Mouse (Mus musculus): ENCODE results near the gene Cyp2w1.
A peak's percentile ranks its signal among the peaks of the same experiment; 100 is the strongest.

Cyp2w1 gene

GRCm38 (mm10) chr5:139352317-139352716 is at the start of gene Cyp2w1:
TSS of gene Cyp2w1 (plus strand) at chr5:139352617.
- no peak for DNase-seq (ENCODE audit: low spot score in 2 of 2)

DNA sequence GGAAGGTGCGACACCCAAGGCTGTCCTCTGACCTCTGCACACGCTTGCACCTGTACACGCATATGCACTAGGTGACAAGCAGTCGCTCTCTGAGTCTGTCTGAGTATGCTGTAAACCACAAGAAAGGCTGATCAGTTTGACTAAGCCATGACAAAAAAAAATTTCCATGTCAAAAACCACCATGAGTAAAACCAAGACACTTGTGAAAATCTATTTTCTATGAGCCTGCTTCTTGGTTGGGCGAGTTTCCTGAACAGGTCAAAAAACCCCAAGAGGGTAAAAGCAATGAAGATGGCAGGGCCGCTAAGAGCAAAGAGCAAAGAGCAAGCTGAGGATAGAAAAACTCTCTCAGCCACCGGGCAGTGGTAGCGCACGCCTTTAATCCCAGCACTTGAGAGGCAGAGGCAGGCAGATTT is 48.8 kb upstream of the Cyp2w1 start:
- DNase-seq (ENCODE audit: low spot score in 2 of 2): no peak

- no peak for DNase-seq (ENCODE audit: low spot score in 2 of 2)
Observed at GRCm38 (mm10) chr5:139309946-139310345, 42.5 kb upstream of the Cyp2w1 start.

DNA sequence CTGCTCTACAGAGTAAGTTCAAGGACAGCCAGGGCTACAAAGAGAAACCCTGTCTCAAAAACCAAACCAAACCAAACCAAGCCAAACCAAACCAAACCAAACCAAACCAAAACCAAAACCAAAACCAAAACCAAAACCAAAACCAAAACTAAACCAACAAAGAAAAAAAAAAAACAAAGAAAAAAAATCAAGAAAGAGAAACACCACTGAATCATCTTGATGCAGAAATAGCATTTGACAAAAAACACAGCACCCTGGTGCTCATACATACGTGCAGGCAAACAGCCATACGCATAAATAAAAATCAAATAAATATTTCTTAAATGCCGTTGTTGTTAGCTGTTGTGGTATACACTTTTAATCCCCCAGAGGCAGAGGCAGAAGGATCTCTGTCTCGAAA is 41.9 kb upstream of the Cyp2w1 start:
- no peak for DNase-seq (ENCODE audit: low spot score in 2 of 2)

DNA sequence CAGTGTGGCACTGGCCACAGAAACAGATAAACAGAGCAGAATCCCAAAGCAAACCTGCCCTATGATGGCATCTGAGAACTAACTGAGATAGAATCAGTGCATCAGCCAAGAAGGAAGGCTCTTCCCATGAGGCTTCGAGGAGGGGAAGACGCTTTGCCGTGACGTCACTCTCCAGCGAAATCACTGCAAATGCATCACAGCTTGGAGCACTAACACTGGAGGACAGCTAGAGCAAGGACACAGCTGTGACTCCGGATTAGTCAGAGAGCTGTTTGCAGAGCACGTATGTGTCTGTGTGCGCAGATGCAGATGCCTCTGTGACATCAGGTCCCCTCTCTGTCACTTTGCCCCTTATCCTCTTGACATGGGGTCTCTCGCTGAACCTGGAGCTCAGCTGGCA is 40.6 kb upstream of the Cyp2w1 start:
- DNase-seq (ENCODE audit: low spot score in 2 of 2): no peak

GRCm38 (mm10) chr5:139313536-139313935 is 38.9 kb upstream of the Cyp2w1 start:
- no peak for DNase-seq (ENCODE audit: low spot score in 2 of 2)

GRCm38 (mm10) chr5:139314941-139315642 is 37.3 kb upstream of the Cyp2w1 start:
- no peak for DNase-seq (ENCODE audit: low spot score in 2 of 2)

DNA sequence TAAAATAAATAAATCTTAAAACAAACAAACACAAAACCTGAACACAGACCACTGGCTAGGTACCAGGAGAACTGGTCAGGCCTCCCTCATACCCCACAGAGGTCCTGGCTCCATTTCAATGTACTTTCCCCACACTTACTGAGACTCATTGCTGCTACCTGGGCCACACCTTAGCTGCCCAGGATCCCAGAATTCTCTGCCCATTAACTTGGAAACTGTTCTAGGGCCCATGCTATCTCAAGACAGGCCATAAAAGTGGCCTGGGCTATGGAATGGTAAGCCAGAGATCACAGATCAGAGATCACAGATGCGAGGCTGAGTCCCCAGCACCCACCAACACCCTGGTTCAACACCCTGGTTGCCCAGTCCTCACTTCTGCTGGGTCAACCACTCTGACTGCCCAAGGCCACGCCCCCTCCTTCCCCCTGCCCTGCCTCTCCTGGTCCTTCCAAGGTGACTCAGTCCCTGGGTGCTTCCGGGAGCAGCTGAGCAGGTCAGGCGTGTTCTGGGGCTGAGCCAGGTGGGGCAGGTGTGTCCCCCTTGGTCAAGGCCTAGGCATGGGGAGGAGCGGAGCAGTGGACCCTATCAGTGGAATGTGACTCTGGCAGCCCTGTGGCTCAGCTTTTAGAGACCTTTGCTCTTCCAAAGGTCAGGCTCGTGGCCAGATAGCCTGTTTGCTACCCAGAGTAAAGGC is 35.3 kb upstream of the Cyp2w1 start:
- no peak for DNase-seq (ENCODE audit: low spot score in 2 of 2)

DNA sequence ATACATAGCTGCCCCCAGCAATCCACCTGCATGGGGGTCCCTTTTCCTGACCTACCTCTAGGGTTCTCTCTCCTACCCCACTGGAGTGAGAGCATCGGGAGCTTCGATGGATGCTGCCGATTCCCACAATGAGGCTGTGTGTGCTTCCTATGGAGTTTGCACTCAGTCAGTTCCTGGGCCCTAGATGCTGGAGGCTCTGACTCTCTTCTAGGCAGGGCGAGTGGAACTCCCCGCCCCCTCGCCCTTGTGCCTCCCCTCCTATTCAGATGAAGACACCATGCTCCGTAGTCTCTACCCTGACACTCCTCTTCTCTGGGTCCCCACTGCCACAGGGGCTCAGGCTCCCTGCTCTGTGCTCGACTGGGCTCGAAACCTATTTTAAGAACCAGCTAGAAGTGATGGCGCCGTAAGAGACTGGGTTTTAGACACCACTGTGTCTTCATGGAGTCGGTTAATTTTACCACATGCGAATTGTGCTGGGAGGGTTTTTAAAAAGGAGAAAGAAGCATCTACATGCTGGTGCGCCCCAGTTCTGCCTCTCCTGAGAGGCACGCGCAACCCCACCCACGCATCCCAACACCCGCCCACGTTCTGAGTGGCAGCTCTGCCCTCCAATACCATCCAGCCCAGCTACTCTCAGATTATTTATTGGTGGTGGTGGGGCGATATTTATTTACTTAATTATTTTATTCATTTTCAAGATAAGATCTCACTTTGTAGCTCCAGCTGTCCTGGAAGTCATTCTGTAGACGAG is 34.5 kb upstream of the Cyp2w1 start:
- DNase-seq (ENCODE audit: low spot score in 2 of 2): peak; percentile 71 to 77

DNA sequence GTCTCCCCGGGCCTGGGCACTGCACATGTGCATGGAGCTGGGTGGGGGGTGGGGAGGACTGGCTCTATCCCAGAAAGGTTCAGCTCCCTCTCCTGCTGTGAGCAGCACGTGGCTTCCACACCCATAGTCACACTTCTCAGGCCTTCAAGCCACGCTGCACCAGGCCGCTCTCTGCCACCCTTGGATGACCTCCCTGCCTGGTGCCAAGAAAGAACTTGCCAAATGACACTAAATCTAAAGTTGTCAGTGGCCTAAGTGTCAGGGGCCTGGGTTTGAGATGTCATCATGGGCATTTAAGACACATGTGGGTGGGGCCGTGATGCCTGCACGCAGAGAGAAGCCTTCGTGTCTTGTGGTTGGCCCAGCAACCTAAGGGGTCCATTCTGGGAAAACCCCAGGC is 32.0 kb upstream of the Cyp2w1 start:
- DNase-seq (ENCODE audit: low spot score in 2 of 2): no peak

- no peak for DNase-seq (ENCODE audit: low spot score in 2 of 2)
Observed at GRCm38 (mm10) chr5:139321331-139321730, 31.1 kb upstream of the Cyp2w1 start.

DNA sequence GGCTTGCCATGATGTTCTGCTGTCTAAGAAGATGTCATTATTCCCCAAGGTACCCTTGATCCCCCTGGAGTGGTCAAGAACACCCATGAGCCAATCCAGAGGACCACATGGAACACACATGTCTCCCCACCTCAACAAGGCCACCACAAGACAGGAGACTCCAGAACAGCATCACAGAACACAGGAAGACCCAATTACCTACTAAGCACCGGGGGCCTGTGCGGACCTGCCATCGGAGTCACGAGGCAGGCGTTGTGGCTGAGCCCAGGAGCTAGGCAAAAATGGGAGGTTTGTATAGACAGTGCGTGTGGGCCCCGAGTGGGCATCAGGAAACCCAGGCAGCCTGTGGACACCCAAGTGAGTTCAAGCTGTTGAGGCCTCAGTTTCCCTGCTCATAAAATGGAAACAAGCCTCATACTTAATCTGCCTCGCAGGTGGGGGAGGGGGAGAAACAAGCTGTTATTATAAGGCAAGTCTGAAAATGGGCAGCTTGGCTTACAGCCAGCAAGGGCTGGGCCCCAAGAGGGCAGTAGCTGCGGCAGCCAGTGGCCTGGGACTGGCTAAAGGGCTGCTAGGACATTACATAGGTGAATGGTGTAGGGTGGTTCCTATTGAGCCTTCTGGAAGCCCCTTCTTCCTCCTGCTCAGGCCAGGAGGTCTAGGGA is 29.0 kb upstream of the Cyp2w1 start:
- DNase-seq (ENCODE audit: low spot score in 2 of 2): peak; percentile 61 to 68

DNA sequence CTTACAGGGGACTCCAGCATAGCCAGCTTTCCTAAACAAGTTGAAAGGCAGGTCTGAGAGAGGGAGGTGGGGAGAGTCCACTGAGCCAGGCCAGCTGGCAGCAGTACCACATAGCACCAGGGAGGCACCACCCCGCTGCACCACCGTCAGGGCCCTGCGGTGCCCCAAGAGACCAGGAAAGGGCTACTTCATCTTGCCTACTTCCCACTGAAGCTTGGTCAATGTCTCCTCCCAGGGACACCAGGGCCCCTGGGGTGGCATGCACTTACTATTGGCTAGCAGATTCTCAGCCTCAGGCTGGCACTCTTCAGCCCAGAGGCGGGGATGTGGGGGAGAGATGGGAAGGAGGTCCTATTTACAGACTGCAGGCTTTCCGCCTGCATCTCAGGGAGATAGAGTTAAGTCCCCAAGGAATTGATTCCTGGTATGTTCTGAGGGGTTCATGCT is 28.3 kb upstream of the Cyp2w1 start:
- DNase-seq (ENCODE audit: low spot score in 2 of 2): peak in 1 of 2 experiments; percentile 64

DNA sequence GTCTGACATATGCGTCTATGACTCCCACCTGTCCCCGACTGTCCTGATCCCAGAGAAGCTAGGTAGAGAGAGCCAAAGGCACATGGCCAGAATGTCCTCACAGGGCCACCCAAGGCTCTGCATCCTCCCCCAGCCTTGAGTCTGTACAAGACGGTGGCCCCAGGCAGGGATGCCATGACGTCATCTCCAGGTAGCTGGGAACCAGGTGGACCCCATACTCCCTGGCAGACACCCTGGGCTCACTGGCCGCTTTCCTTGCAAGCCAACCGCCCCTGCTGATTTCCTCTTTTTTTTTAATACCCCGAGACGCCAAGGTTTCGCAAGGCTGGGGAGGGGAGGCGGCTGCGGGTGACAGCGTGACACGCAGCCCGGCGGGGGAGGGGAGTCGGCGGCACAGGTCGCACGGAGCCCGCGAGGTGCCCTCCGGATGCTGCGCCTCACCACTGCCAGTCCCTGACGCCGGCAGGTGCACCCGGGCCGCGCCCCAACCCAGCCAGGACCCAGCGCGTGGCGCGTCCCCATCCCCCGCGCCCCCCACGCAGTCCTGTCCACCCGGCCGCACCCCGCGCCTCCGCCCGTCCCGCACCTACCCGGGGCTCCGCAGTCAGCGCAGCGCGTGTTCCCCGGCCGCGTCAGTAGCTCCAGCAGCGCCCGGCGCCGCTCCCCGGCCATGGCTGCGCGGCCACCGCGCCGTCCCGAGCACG is 27.6 kb upstream of the Cyp2w1 start:
- DNase-seq (ENCODE audit: low spot score in 2 of 2): peak; percentile 62 to 76

DNA sequence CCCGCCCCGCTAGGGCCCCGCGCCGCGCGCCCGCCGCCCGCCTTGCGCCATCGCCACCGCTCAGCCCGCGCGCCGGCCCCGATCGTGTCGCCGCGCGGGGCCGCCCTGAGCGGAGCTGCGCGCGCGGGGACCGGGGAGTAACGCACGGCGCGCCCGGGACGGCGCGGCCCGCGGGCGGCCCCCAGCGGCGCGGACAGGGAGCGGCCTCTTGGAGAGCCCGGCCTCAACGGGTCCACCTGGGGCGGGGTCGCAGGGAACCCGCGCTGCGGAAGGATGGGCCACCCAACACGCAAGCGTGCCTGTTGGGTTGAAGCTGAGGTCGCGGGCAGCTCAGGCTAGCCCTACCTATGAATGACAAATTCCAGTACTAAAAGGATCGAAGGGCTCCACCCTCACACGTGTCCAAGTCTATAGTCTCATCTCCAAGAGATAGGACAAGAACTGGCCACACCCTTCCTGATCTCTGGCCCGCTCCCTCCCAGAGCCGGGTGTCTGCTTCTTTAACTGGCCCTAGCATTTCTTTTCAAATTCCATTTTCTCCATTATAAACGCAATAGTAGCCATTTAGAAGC is 26.9 kb upstream of the Cyp2w1 start, which contains the start of gene Adap1:
TSS of gene Adap1 (minus strand) at position 228 of the 572 bp plus-strand sequence.
- DNase-seq (ENCODE audit: low spot score in 2 of 2): peak; percentile 75 to 78

GRCm38 (mm10) chr5:139326111-139326696 is 26.2 kb upstream of the Cyp2w1 start:
- no peak for DNase-seq (ENCODE audit: low spot score in 2 of 2)

GRCm38 (mm10) chr5:139326986-139327633 is 25.3 kb upstream of the Cyp2w1 start:
- no peak for DNase-seq (ENCODE audit: low spot score in 2 of 2)

GRCm38 (mm10) chr5:139327634-139328020 is 24.8 kb upstream of the Cyp2w1 start:
- no peak for DNase-seq (ENCODE audit: low spot score in 2 of 2)

- no peak for DNase-seq (ENCODE audit: low spot score in 2 of 2)
Observed at GRCm38 (mm10) chr5:139330766-139331165, 21.7 kb upstream of the Cyp2w1 start.

DNA sequence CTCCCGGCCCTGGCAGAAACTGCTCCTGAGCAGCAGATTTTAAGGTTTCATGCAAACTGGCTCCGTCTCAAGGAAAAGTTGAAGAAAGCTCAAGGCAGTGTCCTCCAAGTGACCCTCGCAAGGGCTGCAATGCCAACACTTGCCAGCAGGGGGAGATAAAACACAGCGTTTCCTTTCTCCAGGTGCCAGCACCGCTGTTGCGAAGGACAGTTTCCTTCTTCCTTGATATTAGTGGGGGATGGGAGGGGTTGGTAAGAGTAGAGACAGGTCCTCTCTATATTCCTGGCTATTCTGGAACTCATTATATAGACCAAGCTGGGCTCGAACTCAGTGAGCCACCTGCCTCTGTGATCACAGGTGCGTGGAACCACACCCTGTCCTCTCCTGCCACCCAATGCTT is 20.7 kb upstream of the Cyp2w1 start:
- DNase-seq (ENCODE audit: low spot score in 2 of 2): peak; percentile 68 to 83
